ENCODE assay signal across 23 mouse cellular contexts in genomic region chr10:23120437-23120836, GRCm38 (mm10).
"Had no signal": no experiment of that assay in that cellular context is flagged by ENCODE, and none has a peak within 500 bp of the region (broad histone marks: within the 10 kb centered on the region; RNA-seq: fewer than 3 reads in every experiment).

No protein-coding gene starts in this region.

- H3K9ac ChIP-seq: heart, embryonic 13.5 days; heart, embryonic 15.5 days; hindbrain, embryonic 13.5 days; hindbrain, embryonic 15.5 days; limb, embryonic 13.5 days; limb, embryonic 15.5 days; liver, embryonic 12.5 days; liver, embryonic 14.5 days had no signal

- DNase-seq: gastrocnemius, postnatal 14 days; gastrocnemius, postnatal 36 days; heart, adult 18-20 months; heart, postnatal 14 days; heart, postnatal 36 days; kidney, adult 18-20 months; kidney, adult 8-10 months; kidney, postnatal 10 days; kidney, postnatal 25 days; kidney, postnatal 4 days; left cerebral cortex, postnatal 4 days had no signal

- ATAC-seq: hindbrain, postnatal 0 days; intestine, embryonic 16.5 days; liver, embryonic 12.5 days had no signal

- H3K27ac ChIP-seq: heart, embryonic 13.5 days; heart, embryonic 15.5 days; hindbrain, embryonic 13.5 days; hindbrain, embryonic 15.5 days; hindbrain, postnatal 0 days; layer of hippocampus, adult 2 months; limb, embryonic 13.5 days; limb, embryonic 15.5 days; liver, embryonic 12.5 days; liver, embryonic 14.5 days had no signal

- H3K4me2 ChIP-seq: heart, embryonic 11.5 days; heart, embryonic 13.5 days; heart, embryonic 15.5 days; hindbrain, embryonic 13.5 days; hindbrain, embryonic 15.5 days; limb, embryonic 13.5 days; limb, embryonic 15.5 days; liver, embryonic 12.5 days had no signal

- H3K4me3 ChIP-seq: heart, embryonic 13.5 days; heart, embryonic 15.5 days; hindbrain, embryonic 13.5 days; hindbrain, embryonic 15.5 days; layer of hippocampus, adult 2 months; limb, embryonic 13.5 days; limb, embryonic 15.5 days; liver, embryonic 12.5 days had no signal

- H3K4me1 ChIP-seq: heart, embryonic 13.5 days; heart, embryonic 15.5 days; hindbrain, embryonic 13.5 days; hindbrain, embryonic 15.5 days; limb, embryonic 15.5 days had no signal

- H3K9me3 ChIP-seq: heart, embryonic 13.5 days; heart, embryonic 15.5 days; hindbrain, embryonic 13.5 days; hindbrain, embryonic 15.5 days; limb, embryonic 13.5 days; limb, embryonic 15.5 days; liver, embryonic 12.5 days had no signal

- H3K36me3 ChIP-seq: heart, embryonic 13.5 days; heart, embryonic 15.5 days; hindbrain, embryonic 13.5 days; hindbrain, embryonic 15.5 days; limb, embryonic 15.5 days; liver, embryonic 12.5 days had no signal

- H3K27me3 ChIP-seq: heart, embryonic 13.5 days; heart, embryonic 15.5 days; hindbrain, embryonic 13.5 days; hindbrain, embryonic 15.5 days; limb, embryonic 15.5 days; liver, embryonic 12.5 days had no signal
